Mouse (Mus musculus) monocyte, adult 2 months (primary cell): ENCODE data around the gene Krt15.

ENCODE experiments used
- DNase-seq, 2 experiments: peaks; one replicate each; pipeline ENCODE4 v3.0.0; 2022; ENCODE audit warnings: low spot score in 2 of 2, low read depth in 1 of 2

Gene Krt15

GRCm38 (mm10) chr11:100135731-100136130 lies at the start of gene Krt15:
Gene Krt15, minus strand, starts transcription at chr11:100135928.
- DNase-seq, result no peak

GRCm38 (mm10) chr11:100181725-100182124 lies 46.0 kb upstream of the Krt15 start:
- DNase-seq, result no peak

- DNase-seq, result no peak
These were observed 43.5 kb upstream of the Krt15 start for GRCm38 (mm10) chr11:100179260-100179659.

- no peak for DNase-seq
These were observed 42.6 kb upstream of the Krt15 start for GRCm38 (mm10) chr11:100178307-100178706.

- no peak for DNase-seq
These were observed 41.1 kb upstream of the Krt15 start for GRCm38 (mm10) chr11:100176791-100177190.

GRCm38 (mm10) chr11:100168765-100169762 lies 33.3 kb upstream of the Krt15 start:
- peak in 1 of 2 experiments; percentile 3 for DNase-seq

- no peak for DNase-seq
These were observed 32.3 kb upstream of the Krt15 start for GRCm38 (mm10) chr11:100168071-100168470.

- no peak for DNase-seq
These were observed 28.7 kb upstream of the Krt15 start for GRCm38 (mm10) chr11:100164392-100164791.

- DNase-seq, result no peak
These were observed 22.3 kb upstream of the Krt15 start for GRCm38 (mm10) chr11:100157908-100158477.

GRCm38 (mm10) chr11:100157331-100157730 lies 21.6 kb upstream of the Krt15 start:
- DNase-seq, result no peak

GRCm38 (mm10) chr11:100155497-100156255 lies 19.9 kb upstream of the Krt15 start:
- no peak for DNase-seq

GRCm38 (mm10) chr11:100148615-100149330 lies 13.0 kb upstream of the Krt15 start, which contains the start of gene Krt19:
Gene Krt19, minus strand, starts transcription at chr11:100148665.
- no peak for DNase-seq

- DNase-seq, result no peak
These were observed 12.0 kb upstream of the Krt15 start for GRCm38 (mm10) chr11:100147566-100148353.

GRCm38 (mm10) chr11:100145858-100146560 lies 10.3 kb upstream of the Krt15 start:
- no peak for DNase-seq

GRCm38 (mm10) chr11:100145104-100145503 lies 9.4 kb upstream of the Krt15 start:
- DNase-seq, result no peak

- no peak for DNase-seq
These were observed 5.2 kb upstream of the Krt15 start for GRCm38 (mm10) chr11:100140966-100141365.

- no peak for DNase-seq
These were observed 3.7 kb upstream of the Krt15 start for GRCm38 (mm10) chr11:100139391-100139790.

- no peak for DNase-seq
These were observed 3.1 kb upstream of the Krt15 start for GRCm38 (mm10) chr11:100138809-100139208.

GRCm38 (mm10) chr11:100137693-100138092 lies 2.0 kb upstream of the Krt15 start:
- no peak for DNase-seq
